Mouse (Mus musculus) kidney, adult 18-20 months (tissue): ENCODE results near the gene Dnah2.

Experiments used
- DNase-seq: peaks from one replicate; pipeline ENCODE4 v3.0.0; 2021

Dnah2 gene

DNA sequence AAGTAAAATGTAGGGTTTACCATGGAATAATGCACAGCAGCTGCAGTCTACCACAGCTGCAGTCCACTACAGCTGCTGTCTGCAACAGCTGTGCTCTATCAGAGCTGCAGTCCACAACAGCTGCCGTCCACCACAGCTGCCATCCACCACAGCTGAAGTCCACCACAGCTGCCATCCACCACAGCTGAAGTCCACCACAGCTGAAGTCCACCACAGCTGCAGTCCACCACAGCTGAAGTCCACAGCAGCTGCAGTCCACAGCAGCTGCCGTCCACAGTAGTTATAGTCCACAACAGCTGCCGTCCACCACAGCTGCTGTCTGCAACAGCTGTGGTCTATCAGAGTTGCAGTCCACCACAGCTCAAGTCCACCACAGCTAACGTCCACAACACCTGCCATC lies 89.0 kb downstream of the Dnah2 start:
- DNase-seq, result no peak

GRCm38 (mm10) chr11:69457006-69457579 lies 91.8 kb downstream of the Dnah2 start:
- peak; percentile 17 for DNase-seq

DNA sequence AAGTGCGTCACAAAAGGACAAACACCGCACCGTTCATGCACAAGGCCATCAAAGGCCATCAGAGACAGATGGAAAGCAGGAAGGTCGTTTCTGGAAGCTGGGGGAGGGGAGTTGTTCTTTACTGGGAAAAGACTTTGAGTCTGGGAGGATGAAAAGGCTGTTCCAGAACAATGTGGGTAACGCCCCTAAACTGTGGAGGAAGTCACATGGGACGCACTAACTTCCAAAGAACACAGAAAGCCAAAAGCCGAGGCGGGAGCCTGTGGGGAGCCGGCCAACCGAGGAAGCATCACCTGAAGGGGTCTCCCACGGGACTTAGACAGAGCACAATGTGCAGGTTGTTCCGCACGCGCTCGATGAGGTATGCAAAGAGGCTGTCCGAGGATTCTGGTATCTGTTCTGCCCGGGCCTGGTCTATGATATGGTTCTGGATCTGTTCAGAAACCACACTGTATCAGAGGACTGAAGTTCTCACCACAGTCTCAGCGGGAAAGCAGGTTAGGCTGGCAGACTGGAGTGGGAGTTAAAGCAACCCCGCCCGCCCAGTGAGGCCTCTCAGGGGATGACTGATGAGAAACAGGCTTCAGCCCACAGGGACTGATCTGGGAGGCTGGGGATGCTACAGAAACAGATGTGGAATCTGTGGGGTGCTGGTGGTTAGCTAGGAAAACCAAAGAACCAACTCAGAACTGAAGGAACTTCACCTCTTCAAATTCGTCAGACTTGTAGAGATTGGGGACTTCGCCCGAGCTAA lies 96.6 kb downstream of the Dnah2 start:
- peak; percentile 18 for DNase-seq

DNA sequence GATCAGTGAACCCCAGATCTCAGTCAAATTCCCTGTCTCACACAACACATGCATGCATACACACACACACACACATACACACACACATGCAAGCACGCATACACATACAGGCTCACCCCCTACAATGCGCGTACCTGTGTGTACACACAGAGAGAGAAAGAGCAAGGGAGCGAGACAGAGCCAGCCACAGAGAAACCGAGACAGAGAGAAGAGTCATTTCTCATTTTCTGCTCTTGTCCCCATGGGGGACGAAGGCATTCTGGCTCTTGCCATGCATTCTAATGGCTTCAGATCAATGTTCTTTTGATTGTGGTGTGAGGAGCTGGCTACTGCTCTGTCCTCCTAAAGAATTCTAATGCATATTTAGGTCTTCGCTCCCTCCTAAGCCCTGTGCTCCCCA lies 101.6 kb downstream of the Dnah2 start:
- DNase-seq, result no peak

- DNase-seq, result no peak
These were observed 105.6 kb downstream of the Dnah2 start for GRCm38 (mm10) chr11:69443328-69443727.

DNA sequence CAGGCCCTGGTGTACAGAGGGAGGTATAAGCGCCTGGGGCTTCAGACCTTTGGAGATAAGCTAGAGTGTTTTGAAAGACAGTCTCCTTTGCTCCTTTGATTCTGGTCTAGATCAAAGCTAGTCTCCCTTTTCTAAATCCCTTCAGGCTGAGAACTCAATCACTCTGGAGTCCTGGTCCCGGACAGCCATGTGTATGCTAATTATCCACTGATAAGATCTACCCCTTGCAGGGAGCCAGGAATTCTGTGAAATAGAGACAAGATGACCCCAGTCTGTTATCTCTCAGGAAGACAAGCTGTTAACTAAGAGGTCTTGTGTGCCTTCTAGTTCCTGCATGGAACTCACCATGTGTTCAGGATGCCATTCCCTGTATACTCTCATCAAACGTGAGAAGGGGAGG lies 111.6 kb downstream of the Dnah2 start:
- no peak for DNase-seq

GRCm38 (mm10) chr11:69433189-69433588 lies 115.7 kb downstream of the Dnah2 start:
- DNase-seq, result no peak

DNA sequence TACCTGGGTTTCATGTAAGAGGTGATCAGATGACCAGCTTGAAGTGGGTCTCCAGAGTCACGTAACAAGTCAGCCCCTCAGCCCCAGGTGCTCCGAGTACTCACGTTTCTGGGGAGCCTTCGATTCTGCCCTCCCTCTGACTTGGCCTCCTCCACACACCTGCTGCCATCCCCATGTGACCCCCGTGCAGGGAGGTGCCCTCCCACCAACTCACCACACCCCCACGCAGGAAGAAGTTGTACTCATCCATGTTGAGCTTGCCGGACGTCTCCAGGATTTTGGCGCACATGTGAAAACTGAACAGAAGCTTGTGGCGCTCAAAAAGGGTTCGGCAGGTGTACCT lies 116.3 kb downstream of the Dnah2 start:
- DNase-seq, result no peak

- DNase-seq, result peak; percentile 77
These were observed 116.9 kb downstream of the Dnah2 start for GRCm38 (mm10) chr11:69431829-69432639.

DNA sequence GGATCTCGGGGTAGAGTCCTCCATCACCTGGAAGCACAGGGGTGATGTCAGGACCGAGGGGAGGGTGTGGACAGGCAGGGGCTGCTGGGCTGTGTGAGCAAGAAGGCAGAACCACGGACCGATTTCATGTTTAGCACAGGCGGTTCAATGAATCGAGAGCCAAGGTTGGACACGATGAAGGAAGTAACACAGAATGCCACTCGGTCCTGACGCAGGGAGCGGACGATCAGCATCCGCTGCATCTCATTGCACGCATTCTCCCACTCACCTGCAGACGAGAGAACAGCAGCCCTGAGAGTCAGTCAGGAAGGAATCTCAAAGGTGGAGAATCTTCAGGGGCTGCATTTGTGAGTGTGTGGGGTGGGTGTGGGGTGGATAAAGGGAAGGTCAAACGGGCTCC lies 118.3 kb downstream of the Dnah2 start:
- no peak for DNase-seq

GRCm38 (mm10) chr11:69429313-69429712 lies 119.6 kb downstream of the Dnah2 start:
- DNase-seq, result peak; percentile 14

GRCm38 (mm10) chr11:69428751-69429150 lies 120.2 kb downstream of the Dnah2 start:
- DNase-seq, result peak; percentile 75

- DNase-seq, result no peak
These were observed 122.7 kb downstream of the Dnah2 start for GRCm38 (mm10) chr11:69426246-69426645.

- no peak for DNase-seq
These were observed 125.0 kb downstream of the Dnah2 start for GRCm38 (mm10) chr11:69423885-69424284.

- DNase-seq, result no peak
These were observed 126.1 kb downstream of the Dnah2 start for GRCm38 (mm10) chr11:69422842-69423241.

GRCm38 (mm10) chr11:69421131-69421977 lies 127.6 kb downstream of the Dnah2 start:
- DNase-seq, result no peak

DNA sequence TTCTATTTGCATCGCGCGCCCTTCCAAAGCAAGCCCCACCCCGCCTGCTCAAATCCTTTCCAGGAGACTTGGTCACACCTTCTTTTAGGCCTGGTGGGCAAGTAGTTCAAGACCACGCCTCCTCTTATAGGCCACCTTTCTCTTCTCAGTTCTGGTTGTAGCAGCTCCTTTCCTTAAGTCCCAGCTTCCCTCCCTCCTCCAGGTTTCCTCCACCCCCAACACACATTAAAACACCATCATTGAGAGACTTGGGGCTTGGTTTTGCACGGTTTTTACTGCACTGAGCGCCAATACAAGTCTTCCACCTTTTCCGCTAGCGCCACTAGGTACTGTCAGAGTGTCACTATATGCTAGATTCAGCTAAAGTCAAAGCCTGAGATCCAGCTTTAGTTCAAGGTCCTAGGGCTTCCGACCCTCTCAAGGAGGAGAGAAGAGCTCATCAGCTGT lies 128.3 kb downstream of the Dnah2 start:
- DNase-seq, result no peak

DNA sequence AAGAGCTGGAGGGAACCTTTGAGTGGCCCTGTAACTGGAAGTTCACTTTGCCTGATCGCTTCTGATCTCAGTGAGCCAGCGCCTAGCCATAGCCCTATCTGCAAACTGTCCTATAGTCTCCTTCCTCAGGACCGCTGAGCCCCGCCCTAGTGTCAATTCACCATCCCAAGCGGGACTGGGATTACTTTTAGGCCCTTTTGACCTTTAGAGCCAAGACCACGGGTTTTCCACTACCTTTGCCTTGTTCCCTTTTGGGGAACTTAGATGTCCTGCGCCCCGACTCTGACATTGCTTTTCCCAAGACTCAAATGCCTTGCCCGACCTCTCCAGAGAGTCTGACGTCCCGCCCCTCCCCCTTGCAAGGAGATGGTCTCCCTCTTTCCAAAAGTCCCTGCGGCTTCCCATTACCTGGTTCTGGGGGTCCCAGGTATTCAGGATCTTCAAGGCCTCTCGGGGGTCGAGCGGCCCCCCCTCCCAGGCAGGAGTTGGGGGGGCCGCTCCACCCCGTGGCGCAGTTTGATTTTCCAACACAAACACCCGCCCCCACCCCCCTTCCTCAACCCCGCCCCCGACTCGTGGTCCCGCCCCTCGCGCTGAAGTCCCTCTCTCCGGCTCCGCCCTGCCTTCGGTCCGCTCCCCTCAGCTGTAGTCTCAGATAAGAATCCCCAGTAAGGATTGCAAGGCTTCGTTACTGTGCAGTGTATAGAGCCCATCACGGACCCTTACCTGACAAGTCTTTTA lies 128.9 kb downstream of the Dnah2 start:
- peak; percentile 79 for DNase-seq

GRCm38 (mm10) chr11:69419443-69419812 lies 129.5 kb downstream of the Dnah2 start:
- DNase-seq, result no peak

DNA sequence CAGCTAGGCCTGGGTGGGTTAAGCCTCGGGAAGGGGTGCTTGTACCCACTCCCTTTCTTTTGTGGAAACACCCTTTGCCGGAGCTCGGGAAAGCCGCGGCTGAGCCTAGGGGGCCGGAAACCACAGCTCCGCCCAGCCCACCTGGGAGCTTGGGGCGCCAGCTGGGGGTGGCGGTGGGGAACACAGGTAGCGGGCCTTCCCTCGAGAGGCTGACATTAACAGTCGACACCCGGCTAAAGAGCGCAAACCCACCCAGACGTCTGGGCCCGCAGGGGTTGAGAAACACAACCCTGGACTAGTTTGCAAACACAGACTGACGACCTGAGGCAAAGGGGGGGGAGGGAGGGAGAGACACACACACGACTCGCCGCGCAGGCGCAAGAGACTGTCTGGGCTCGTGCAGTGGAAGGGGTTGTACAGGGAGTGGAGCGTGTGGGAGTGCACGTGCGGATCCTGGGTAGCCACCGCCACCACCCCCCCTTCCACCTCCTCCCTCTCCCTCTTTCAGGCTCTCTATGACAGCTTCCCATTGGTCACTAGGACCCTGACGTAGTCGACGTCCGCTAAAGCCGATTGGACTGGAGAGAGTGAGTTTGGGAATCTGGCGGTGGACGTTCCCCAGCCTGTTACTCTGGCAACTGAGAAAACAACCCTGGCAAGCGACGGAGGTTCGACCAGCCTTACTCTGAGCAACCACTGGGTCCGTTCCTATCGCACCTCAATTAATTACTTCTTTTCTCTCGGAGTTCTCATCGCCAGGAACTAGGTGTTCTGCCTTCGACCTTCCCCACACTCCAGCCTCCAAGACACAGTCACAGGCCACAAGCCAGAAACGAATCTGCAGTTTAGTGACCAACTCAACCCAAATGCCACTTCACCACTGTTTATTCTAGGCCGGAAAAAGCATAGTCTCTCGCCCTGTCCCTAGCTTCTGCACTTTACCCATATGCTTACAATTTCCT lies 130.1 kb downstream of the Dnah2 start:
- peak; percentile 90 for DNase-seq
